Mouse (Mus musculus): Measurements from ENCODE around the gene Olfr324. TPM values are rescaled to one million over a fixed set of nuclear protein-coding genes. Genes with fewer than 3 reads are reported as not detected.

Olfr324 gene
- polyA plus RNA-seq (2015; fragmentation: Nextera tagmentation; extraction: Ambion mirVana), result not detected in 2 replicates

DNA sequence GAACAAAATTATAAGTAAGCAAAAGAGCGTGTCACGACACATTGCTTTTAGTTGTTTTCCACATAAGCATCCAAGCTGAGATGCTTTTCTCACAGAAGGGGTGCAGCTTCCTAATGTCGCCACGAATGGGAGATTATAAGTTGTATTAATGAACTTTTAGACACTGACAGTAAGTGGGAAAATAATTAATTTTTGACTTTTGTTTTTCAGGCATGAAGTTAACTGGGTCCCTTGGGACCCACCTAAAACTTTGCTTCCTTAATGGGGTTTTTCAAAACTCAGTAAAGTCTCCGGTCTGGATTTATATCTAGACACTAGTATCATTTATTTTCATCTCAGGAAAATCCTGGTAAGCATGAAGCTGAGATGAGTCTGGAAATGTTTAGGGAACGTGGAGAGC lies at the start of gene Olfr324:
Gene Olfr324 (plus strand): TSS at position 301 of the 400 bp plus-strand sequence.
- 76% methylated on average over 6 of the region's 6 CpGs for WGBS
- Histone ChIP-seq H3K36me3 (ENCODE audit: control insufficient read depth, insufficient read depth, low read length) (no peaks in the 10 kb centered on the region), H3K9me3 (ENCODE audit: control insufficient read depth, low read length) (no peaks in the 10 kb centered on the region), H3K4me1 (replicated peaks; ENCODE audit: control insufficient read depth, insufficient read depth) (no peaks in the 10 kb centered on the region), H3K4me3 (ENCODE audit: low read depth, low read length) (no peak within 1 kb of the TSS), H3K4me2 (replicated peaks; ENCODE audit: low read depth) (no peak within 1 kb of the TSS), H3K9ac (ENCODE audit: low read length) (no peak within 1 kb of the TSS), H3K27ac (replicated peaks) (no peak within 1 kb of the TSS), H3K27me3 (ENCODE audit: control insufficient read depth, insufficient read depth, low read length) (no peaks in the 10 kb centered on the region)
- no peak for DNase-seq (ENCODE audit: low spot score)
- TF ChIP-seq EP300 (optimal IDR thresholded peaks at IDR 0.05) (no peak), CTCF (IDR thresholded peaks at IDR 0.05; ENCODE audit: low read depth) (no peak)
- no peak for ATAC-seq (ENCODE audit: low FRiP score, low TSS enrichment)

DNA sequence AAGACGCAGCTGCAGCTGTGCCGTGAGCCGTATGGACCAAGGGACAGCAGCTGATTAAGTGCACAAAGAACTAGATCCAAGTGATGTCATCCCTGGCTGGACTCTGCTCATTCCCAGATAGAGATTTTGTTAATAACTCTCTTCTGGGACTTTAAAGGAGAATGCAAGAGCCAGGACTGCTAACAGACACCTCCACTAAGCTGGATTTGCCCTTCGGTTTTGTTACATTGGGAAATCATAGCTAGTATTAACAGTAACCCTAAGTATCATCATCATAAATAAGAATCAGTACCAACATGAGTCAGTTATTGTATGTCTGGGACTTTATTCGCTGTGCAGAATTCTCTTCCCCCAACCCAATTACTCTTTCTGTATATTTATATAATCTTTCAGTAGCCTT lies 48.6 kb upstream of the Olfr324 start, which contains the start of gene Olfr329-ps:
Gene Olfr329-ps (minus strand): TSS at position 101 of the 400 bp plus-strand sequence.
- no peaks in the 10 kb centered on the region for H3K9me3 ChIP-seq (ENCODE audit: control insufficient read depth, low read length)
- no peaks in the 10 kb centered on the region for H3K27me3 ChIP-seq (ENCODE audit: control insufficient read depth, insufficient read depth, low read length)
- no peak within 1 kb of the TSS for H3K9ac ChIP-seq (ENCODE audit: low read length)
- H3K36me3 ChIP-seq (ENCODE audit: control insufficient read depth, insufficient read depth, low read length), result no peaks in the 10 kb centered on the region
- no peak within 1 kb of the TSS for H3K4me2 ChIP-seq (replicated peaks; ENCODE audit: low read depth)
- H3K4me3 ChIP-seq (ENCODE audit: low read depth, low read length), result no peak within 1 kb of the TSS
- 59% methylated on average over 5 of the region's 5 CpGs for WGBS
- H3K27ac ChIP-seq (replicated peaks), result no peak within 1 kb of the TSS
- DNase-seq (ENCODE audit: low spot score) (no peak), ATAC-seq (ENCODE audit: low FRiP score, low TSS enrichment) (no peak)
- no peaks in the 10 kb centered on the region for H3K4me1 ChIP-seq (replicated peaks; ENCODE audit: control insufficient read depth, insufficient read depth)
- TF ChIP-seq CTCF (IDR thresholded peaks at IDR 0.05; ENCODE audit: low read depth), result no peak
- TF ChIP-seq EP300 (optimal IDR thresholded peaks at IDR 0.05), result no peak

GRCm38 (mm10) chr11:58555536-58555935 lies 39.4 kb upstream of the Olfr324 start, which contains the start of gene Olfr328:
Olfr328 (minus strand) TSS chr11:58555636.
- Histone ChIP-seq H3K9ac (ENCODE audit: low read length) (no peak within 1 kb of the TSS), H3K36me3 (ENCODE audit: control insufficient read depth, insufficient read depth, low read length) (no peaks in the 10 kb centered on the region), H3K27ac (replicated peaks) (no peak within 1 kb of the TSS), H3K27me3 (ENCODE audit: control insufficient read depth, insufficient read depth, low read length) (no peaks in the 10 kb centered on the region), H3K4me1 (replicated peaks; ENCODE audit: control insufficient read depth, insufficient read depth) (no peaks in the 10 kb centered on the region), H3K4me2 (replicated peaks; ENCODE audit: low read depth) (no peak within 1 kb of the TSS), H3K4me3 (ENCODE audit: low read depth, low read length) (no peak within 1 kb of the TSS), H3K9me3 (ENCODE audit: control insufficient read depth, low read length) (no peaks in the 10 kb centered on the region)
- ATAC-seq (ENCODE audit: low FRiP score, low TSS enrichment), result no peak
- TF ChIP-seq CTCF (IDR thresholded peaks at IDR 0.05; ENCODE audit: low read depth) (no peak), EP300 (optimal IDR thresholded peaks at IDR 0.05) (no peak)
- DNase-seq (ENCODE audit: low spot score), result no peak
- WGBS, result 83% methylated on average over 1 of the region's 1 CpGs

DNA sequence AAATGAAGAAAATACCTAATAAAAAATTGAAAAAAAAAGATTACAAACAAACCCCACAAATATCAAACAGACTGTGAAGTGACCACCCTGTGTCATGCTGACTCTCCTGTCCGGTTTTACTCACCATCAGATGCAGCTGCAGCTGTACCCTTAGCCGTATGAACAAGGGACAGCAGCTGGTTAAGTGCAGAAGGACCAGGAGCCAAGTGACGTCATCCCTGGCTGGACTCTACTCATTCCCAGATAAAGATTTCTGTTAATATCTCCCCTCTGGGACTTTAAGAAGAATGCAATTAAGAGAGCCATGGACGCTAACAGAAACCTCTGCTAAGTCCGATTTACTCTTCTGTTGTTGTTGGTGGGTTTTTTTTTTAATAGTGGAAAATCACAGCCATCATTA lies 24.5 kb upstream of the Olfr324 start, which contains the start of gene Olfr224:
Gene Olfr224 (minus strand): TSS at position 149 of the 400 bp plus-strand sequence.
- Histone ChIP-seq H3K4me1 (replicated peaks; ENCODE audit: control insufficient read depth, insufficient read depth) (no peaks in the 10 kb centered on the region), H3K9ac (ENCODE audit: low read length) (no peak within 1 kb of the TSS), H3K9me3 (ENCODE audit: control insufficient read depth, low read length) (no peaks in the 10 kb centered on the region), H3K4me2 (replicated peaks; ENCODE audit: low read depth) (no peak within 1 kb of the TSS), H3K27me3 (ENCODE audit: control insufficient read depth, insufficient read depth, low read length) (no peaks in the 10 kb centered on the region), H3K27ac (replicated peaks) (no peak within 1 kb of the TSS), H3K36me3 (ENCODE audit: control insufficient read depth, insufficient read depth, low read length) (no peaks in the 10 kb centered on the region), H3K4me3 (ENCODE audit: low read depth, low read length) (no peak within 1 kb of the TSS)
- DNase-seq (ENCODE audit: low spot score) (no peak), ATAC-seq (ENCODE audit: low FRiP score, low TSS enrichment) (no peak)
- WGBS, result 59% methylated on average over 5 of the region's 5 CpGs
- TF ChIP-seq EP300 (optimal IDR thresholded peaks at IDR 0.05), result no peak

DNA sequence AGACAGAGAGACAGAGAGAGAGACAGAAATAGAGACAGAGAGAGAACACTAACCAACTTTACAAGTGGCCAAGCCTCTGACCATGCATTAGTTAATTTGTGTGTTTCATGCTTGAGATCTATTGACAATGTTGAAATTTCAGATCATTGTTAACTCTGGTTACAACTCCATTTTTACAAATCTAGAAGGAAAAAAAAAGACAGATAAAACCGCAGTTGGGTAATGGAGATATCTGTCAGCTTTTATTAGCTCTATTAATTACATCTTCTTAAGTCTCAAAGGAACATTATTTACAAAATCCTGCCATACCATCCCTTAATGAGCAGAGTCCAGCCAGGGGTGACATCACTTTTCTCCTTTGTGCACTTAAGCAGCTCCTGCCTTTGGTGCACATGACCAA lies 17.5 kb upstream of the Olfr324 start, which contains the start of gene Olfr325:
Gene Olfr325 (plus strand): TSS at position 301 of the 400 bp plus-strand sequence.
- H3K27me3 ChIP-seq (ENCODE audit: control insufficient read depth, insufficient read depth, low read length), result no peaks in the 10 kb centered on the region
- H3K4me1 ChIP-seq (replicated peaks; ENCODE audit: control insufficient read depth, insufficient read depth), result no peaks in the 10 kb centered on the region
- WGBS, result 63% methylated on average over 1 of the region's 1 CpGs

GRCm38 (mm10) chr11:58578636-58579035 lies 16.3 kb upstream of the Olfr324 start:
- no peak for ATAC-seq (ENCODE audit: low FRiP score, low TSS enrichment)
- WGBS, result 66% methylated on average over 8 of the region's 8 CpGs
- DNase-seq (ENCODE audit: low spot score), result no peak

More for the DNA sequence above, 17.5 kb upstream of the Olfr324 start, which contains the start of gene Olfr325:
- Histone ChIP-seq H3K9ac (ENCODE audit: low read length) (no peak within 1 kb of the TSS), H3K4me3 (ENCODE audit: low read depth, low read length) (no peak within 1 kb of the TSS), H3K9me3 (ENCODE audit: control insufficient read depth, low read length) (no peaks in the 10 kb centered on the region), H3K36me3 (ENCODE audit: control insufficient read depth, insufficient read depth, low read length) (no peaks in the 10 kb centered on the region), H3K27ac (replicated peaks) (no peak within 1 kb of the TSS), H3K4me2 (replicated peaks; ENCODE audit: low read depth) (no peak within 1 kb of the TSS)
- no peak for DNase-seq (ENCODE audit: low spot score)
- ATAC-seq (ENCODE audit: low FRiP score, low TSS enrichment), result no peak
- TF ChIP-seq EP300 (optimal IDR thresholded peaks at IDR 0.05) (no peak), CTCF (IDR thresholded peaks at IDR 0.05; ENCODE audit: low read depth) (no peak)

More at GRCm38 (mm10) chr11:58578636-58579035, 16.3 kb upstream of the Olfr324 start:
- Histone ChIP-seq H3K9ac (ENCODE audit: low read length) (no peak overlapping the region), H3K4me1 (replicated peaks; ENCODE audit: control insufficient read depth, insufficient read depth) (no peaks in the 10 kb centered on the region), H3K4me3 (ENCODE audit: low read depth, low read length) (no peak overlapping the region), H3K36me3 (ENCODE audit: control insufficient read depth, insufficient read depth, low read length) (no peaks in the 10 kb centered on the region), H3K9me3 (ENCODE audit: control insufficient read depth, low read length) (no peaks in the 10 kb centered on the region), H3K27me3 (ENCODE audit: control insufficient read depth, insufficient read depth, low read length) (no peaks in the 10 kb centered on the region), H3K4me2 (replicated peaks; ENCODE audit: low read depth) (no peak overlapping the region), H3K27ac (replicated peaks) (no peak overlapping the region)
- TF ChIP-seq EP300 (optimal IDR thresholded peaks at IDR 0.05), result no peak
- TF ChIP-seq CTCF (IDR thresholded peaks at IDR 0.05; ENCODE audit: low read depth), result no peak
